Mouse (Mus musculus) ES-E14 (cell line): Measurements from ENCODE around the gene Synj2. TPM values are rescaled to one million over a fixed set of nuclear protein-coding genes. Genes with fewer than 3 reads are reported as not detected.

Experiments
- DNase-seq: peaks from one replicate; pipeline ENCODE4 v3.0.0-alpha.2; 2013; ENCODE audit warnings: low read depth, low spot score
- H3K27ac ChIP-seq: 2 replicates; pipeline ENCODE4 v1.5.1; 2012; ENCODE audit warnings: low read depth, mild to moderate bottlenecking, low read length, moderate library complexity, mixed read lengths; ENCODE audit not compliant: poor library complexity, insufficient read depth, severe bottlenecking
- H3K36me3 ChIP-seq: 2 replicates; pipeline ENCODE4 v1.6.1; 2012; ENCODE audit warnings: mild to moderate bottlenecking, low read length, moderate library complexity, mixed read lengths; ENCODE audit not compliant: control insufficient read depth, poor library complexity, insufficient read depth, severe bottlenecking
- H3K4me1 ChIP-seq, 2 experiments: fragments of 150-350 bp in 1 of 2; sonication (generic) in 1 of 2; 2 replicates each; pipeline ENCODE4 v1.6.1; 2012; ENCODE audit warnings: low read length in 2 of 2, mild to moderate bottlenecking in 1 of 2, mixed read lengths in 1 of 2; ENCODE audit not compliant: control insufficient read depth in 2 of 2, insufficient read depth in 2 of 2, poor library complexity in 1 of 2
- H3K4me3 ChIP-seq, 2 experiments: fragments of 150-350 bp in 1 of 2; sonication (generic) in 1 of 2; 2 replicates each; pipeline ENCODE4 v1.5.1; 2012; ENCODE audit warnings: low read length in 2 of 2, low read depth in 1 of 2, mild to moderate bottlenecking in 1 of 2, mixed read lengths in 1 of 2; ENCODE audit not compliant: insufficient read depth in 1 of 2, poor library complexity in 1 of 2, severe bottlenecking in 1 of 2
- H3K9ac ChIP-seq: 2 replicates; pipeline ENCODE4 v1.6.1; 2012; ENCODE audit warnings: low read depth, mild to moderate bottlenecking, low read length, mixed read lengths; ENCODE audit not compliant: poor library complexity, insufficient read depth, severe bottlenecking
- H3K9me3 ChIP-seq: fragments of 150-350 bp; sonication (generic); 2 replicates; pipeline ENCODE4 v1.6.1; 2012; ENCODE audit warnings: low read depth, mild to moderate bottlenecking, low read length; ENCODE audit not compliant: control insufficient read depth, insufficient read depth
- CHD2 ChIP-seq: IDR thresholded peaks from 2 replicates; pipeline ENCODE4 v1.6.1; 2014; ENCODE audit warnings: mild to moderate bottlenecking, low read depth, low read length, inconsistent platforms
- HCFC1 ChIP-seq: IDR thresholded peaks from 2 replicates; pipeline ENCODE4 v1.6.1; 2012; ENCODE audit warnings: low read length, inconsistent platforms, borderline replicate concordance; ENCODE audit not compliant: insufficient read depth
- MAFK ChIP-seq: IDR thresholded peaks from 2 replicates; pipeline ENCODE4 v1.6.1; 2014; ENCODE audit warnings: mild to moderate bottlenecking, low read depth, low read length, inconsistent platforms; ENCODE audit not compliant: insufficient read depth
- ZC3H11A ChIP-seq: IDR thresholded peaks from 2 replicates; pipeline ENCODE4 v1.6.1; 2012; ENCODE audit warnings: low read depth, mild to moderate bottlenecking, inconsistent platforms, low read length, borderline replicate concordance
- ZNF384 ChIP-seq: IDR thresholded peaks from 2 replicates; pipeline ENCODE4 v1.6.1; 2012; ENCODE audit warnings: low read depth, low read length, inconsistent platforms
- in situ Hi-C, 2 experiments: fragments of 600-800 bp; cut with MboI; formaldehyde crosslinking; loops; one replicate each; pipeline ENCODE4 v1.15.1; 2025; ENCODE audit warnings: low sequenced_read_pairs in 2 of 2, inconsistent platforms in 1 of 2; ENCODE audit not compliant: unreplicated experiment in 2 of 2
- total RNA-seq: library from RNA; depleted of rRNA; stranded (reverse); fragments of 300-350 nt; gene quantifications from 2 replicates; pipeline ENCODE4 v1.2.3, GENCODE M21; 2012; rRNA removed

Gene Synj2
- total RNA-seq, 1 experiment: 6.1 TPM

DNA sequence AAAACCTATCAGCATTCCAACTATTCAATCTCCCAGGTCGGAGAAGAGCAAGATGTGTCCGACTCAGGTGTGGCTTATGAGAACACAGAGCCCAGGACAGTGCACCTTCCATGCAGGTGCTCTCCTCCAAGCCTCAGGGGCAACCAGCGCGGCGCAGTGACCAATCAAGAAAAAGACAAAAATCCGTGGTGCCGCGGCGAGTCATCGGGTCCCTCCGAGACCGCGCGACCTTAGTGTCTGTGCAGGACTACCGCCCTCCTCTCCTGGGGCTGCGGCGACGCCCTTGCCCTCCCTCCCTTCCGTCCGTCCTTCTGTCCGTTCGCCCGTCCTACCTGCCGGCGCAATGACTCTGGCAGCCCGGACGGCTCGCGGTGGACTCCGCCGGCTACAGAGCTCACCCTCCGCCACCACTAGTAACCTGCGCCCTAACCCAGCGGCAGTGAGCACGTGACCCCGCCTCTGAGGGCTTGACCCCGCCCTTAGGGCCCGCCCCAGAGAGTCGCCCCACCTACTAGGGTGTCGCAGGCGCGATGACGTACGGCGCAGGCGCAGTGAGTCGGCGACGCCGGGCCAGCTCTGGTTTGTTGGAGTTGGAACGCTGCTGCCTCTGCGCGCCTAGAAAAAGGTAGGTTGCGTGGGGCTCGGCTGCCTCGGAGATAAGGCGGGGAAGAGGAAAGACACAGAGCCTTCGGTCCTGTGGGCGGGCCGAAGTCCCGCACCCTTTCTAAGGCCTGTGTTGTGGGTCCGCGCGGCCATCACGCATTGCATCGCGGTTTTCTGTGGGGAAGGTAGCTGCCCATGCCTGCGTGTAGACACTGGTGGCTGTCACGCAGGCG lies 138.4 kb downstream of the Synj2 start, which contains the start of the genes Serac1 and Gtf2h5:
Gene Serac1, minus strand, starts transcription at position 455 of the 836 bp plus-strand sequence.
Gene Gtf2h5, plus strand, starts transcription at position 500 of the 836 bp plus-strand sequence.
- H3K27ac ChIP-seq: peak within 1 kb of the TSS; percentile 87
- in situ Hi-C loops: no loop called here

DNA sequence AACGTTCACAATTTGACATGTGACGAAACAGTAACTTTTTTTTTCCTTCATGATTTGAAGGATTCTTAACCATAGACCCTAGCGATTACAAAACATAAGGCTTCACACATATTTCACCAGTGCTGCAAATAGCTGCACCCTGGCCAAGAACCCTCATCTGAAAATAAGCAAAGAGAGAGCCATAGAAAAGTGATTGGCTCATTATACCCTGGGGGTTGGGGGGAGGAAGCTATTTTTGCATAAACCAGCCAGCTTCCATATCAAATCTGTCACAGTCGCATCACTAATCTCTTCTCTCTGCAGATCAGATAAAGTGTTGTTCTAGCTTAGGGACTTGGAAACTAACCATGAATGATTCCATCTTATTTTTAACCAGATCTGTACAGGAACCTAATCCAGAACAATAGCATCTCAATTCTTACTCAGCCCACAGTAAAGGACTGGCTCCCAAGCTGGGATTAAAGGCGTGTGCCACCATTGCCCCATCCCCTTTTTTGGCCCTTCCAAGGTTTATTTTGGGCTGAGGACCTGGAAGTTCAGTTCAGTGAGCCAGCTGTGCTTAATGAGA lies 142.3 kb downstream of the Synj2 start:
- peaks cover 8% of the 10 kb centered on the region for H3K36me3 ChIP-seq
- no peak overlapping the region for H3K9ac ChIP-seq
- no peaks in the 10 kb centered on the region for H3K9me3 ChIP-seq
- no peak overlapping the region for H3K27ac ChIP-seq
- in situ Hi-C loops: no loop called here
- no peaks in the 10 kb centered on the region for H3K4me1 ChIP-seq
- no peak for TF ChIP-seq ZC3H11A
- no peak for TF ChIP-seq MAFK
- no peak for TF ChIP-seq HCFC1
- TF ChIP-seq CHD2: no peak
- TF ChIP-seq ZNF384: no peak
- DNase-seq: no peak
- no peak overlapping the region for H3K4me3 ChIP-seq

More for the DNA sequence above, 138.4 kb downstream of the Synj2 start, which contains the start of the genes Serac1 and Gtf2h5:
- H3K4me1 ChIP-seq: no peaks in the 10 kb centered on the region
- H3K36me3 ChIP-seq: peaks cover 2% of the 10 kb centered on the region; the same call in 1 of the 2 replicates
- peak; percentile 93 for DNase-seq
- TF ChIP-seq ZC3H11A: no peak
- TF ChIP-seq CHD2: no peak
- TF ChIP-seq MAFK: no peak
- peak; percentile 84 for TF ChIP-seq HCFC1
- TF ChIP-seq ZNF384: no peak
- H3K9ac ChIP-seq: peak within 1 kb of the TSS; percentile 100
- H3K9me3 ChIP-seq: no peaks in the 10 kb centered on the region
- H3K4me3 ChIP-seq: peak within 1 kb of the TSS; percentile 89 to 100

DNA sequence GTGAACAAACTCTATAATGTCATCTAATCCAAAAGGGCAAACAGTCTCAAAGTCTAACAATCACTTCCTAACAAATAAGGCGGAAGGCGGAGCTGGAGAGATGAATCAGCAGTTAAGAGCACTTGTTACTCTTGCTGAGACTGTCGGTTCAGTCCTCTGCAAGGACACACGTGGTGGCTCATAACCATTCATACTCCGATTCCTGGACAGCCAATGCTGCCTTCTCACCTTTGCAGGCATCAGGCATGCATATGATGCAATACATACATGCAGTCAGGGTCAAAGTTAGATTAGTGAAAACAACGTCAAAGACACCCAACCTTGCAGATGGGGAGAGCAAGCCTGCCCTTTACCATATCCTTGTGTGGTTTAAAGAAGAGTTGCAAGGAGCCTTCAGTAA lies 150.5 kb downstream of the Synj2 start:
- TF ChIP-seq MAFK (no peak), ZNF384 (no peak), CHD2 (no peak), HCFC1 (no peak), ZC3H11A (no peak)
- no peak overlapping the region for H3K9ac ChIP-seq
- DNase-seq: no peak
- H3K4me1 ChIP-seq: no peaks in the 10 kb centered on the region
- H3K4me3 ChIP-seq: no peak overlapping the region
- no peaks in the 10 kb centered on the region for H3K9me3 ChIP-seq
- peaks cover 7% of the 10 kb centered on the region; the same call in 1 of the 2 replicates for H3K36me3 ChIP-seq
- no peak overlapping the region for H3K27ac ChIP-seq
- in situ Hi-C loops: no loop called here

Other genes starting within 250 kb of the Synj2 start
- gene Snx9, start 100.0 kb upstream of the Synj2 start, total RNA-seq: 8.2 and 8.8 TPM in 2 replicates
- gene Serac1, start 138.5 kb downstream of the Synj2 start, total RNA-seq: 8.9 and 12.8 TPM in 2 replicates
- 73.4 and 85.1 TPM in 2 replicates for gene Gtf2h5, start 138.5 kb downstream of the Synj2 start, total RNA-seq
- gene Tulp4, start 165.2 kb downstream of the Synj2 start, total RNA-seq: 36.5 and 59.5 TPM in 2 replicates